Mouse (Mus musculus): ENCODE measurements around the gene Ampd1. TPM values are rescaled to one million over a fixed set of nuclear protein-coding genes. Genes with fewer than 3 reads are reported as not detected.

Ampd1 gene
- total RNA-seq, 2 experiments from 2014 or later: not detected

- intact Hi-C loops (cut with DNase I): loop anchor here (2.0 to 5.0 kb wide), 2 partner anchors 44 to 89 kb away; partner anchors contain the start of genes Dennd2c and Nras
- no peak for DNase-seq
These were observed 72.7 kb downstream of the Ampd1 start for GRCm38 (mm10) chr3:103146330-103147166.

- intact Hi-C loops (cut with DNase I): loop anchor here (2.0 to 5.0 kb wide), 2 partner anchors 45 to 90 kb away; partner anchors contain the start of genes Dennd2c and Nras
- DNase-seq: no peak
These were observed 74.0 kb downstream of the Ampd1 start for GRCm38 (mm10) chr3:103147775-103148174.

GRCm38 (mm10) chr3:103148941-103149340, 75.1 kb downstream of the Ampd1 start:
- intact Hi-C loops (cut with DNase I): loop anchor here (5.0 kb wide), 1 partner anchor 92 kb away; the partner anchor contains the start of gene Nras

More at GRCm38 (mm10) chr3:103148941-103149340, 75.1 kb downstream of the Ampd1 start:
- no peak for DNase-seq

Other genes starting within 250 kb of the Ampd1 start
- not detected for gene Sycp1, start 137.9 kb upstream of the Ampd1 start, total RNA-seq (2021)
- gene Nr1h5, start 109.9 kb upstream of the Ampd1 start, total RNA-seq (2021): under 1 TPM in 1 of 2 experiments, not detected in 1; 0.15 TPM
- 10 to 100 TPM; 87.8 to 90.9 TPM for gene Sike1, start 78.3 kb upstream of the Ampd1 start, total RNA-seq (2021)
- gene Csde1, start 53.6 kb upstream of the Ampd1 start, total RNA-seq (2021): 100 to 1,000 TPM; 413 to 418 TPM
- gene Nras, start 15.7 kb upstream of the Ampd1 start, total RNA-seq (2021): 10 to 100 TPM; 67.0 to 87.2 TPM
- gene Dennd2c, start 28.6 kb downstream of the Ampd1 start, total RNA-seq (2021): 1 to 10 TPM; 2.9 to 3.4 TPM
- 10 to 100 TPM; 47.7 to 48.0 TPM for gene Bcas2, start 97.6 kb downstream of the Ampd1 start, total RNA-seq (2021)
- 10 to 100 TPM; 16.7 to 16.9 TPM for gene Trim33, start 205.3 kb downstream of the Ampd1 start, total RNA-seq (2021)